36 mouse cellular contexts compared by ENCODE assay signal in genomic region chr17:45706796-45707195, GRCm38 (mm10). TPM values are rescaled to one million over a fixed set of nuclear protein-coding genes. Genes with fewer than 3 reads are reported as not detected.
"Had no signal": no experiment of that assay in that cellular context is flagged by ENCODE, and none has a peak within 500 bp of the region (broad histone marks: within the 10 kb centered on the region; RNA-seq: fewer than 3 reads in every experiment).

No protein-coding gene starts in this region.

- H3K27ac ChIP-seq: heart, adult 2 months; heart, embryonic 13.5 days; heart, embryonic 15.5 days; hindbrain, embryonic 13.5 days; hindbrain, embryonic 15.5 days; hindbrain, postnatal 0 days; kidney, embryonic 15.5 days; kidney, postnatal 0 days; limb, embryonic 13.5 days; limb, embryonic 15.5 days; liver, embryonic 12.5 days; liver, embryonic 14.5 days had no signal

- H3K9ac ChIP-seq: heart, embryonic 13.5 days; heart, embryonic 15.5 days; hindbrain, embryonic 13.5 days; hindbrain, embryonic 15.5 days; kidney, embryonic 15.5 days; limb, embryonic 13.5 days; limb, embryonic 15.5 days; liver, embryonic 12.5 days; liver, embryonic 14.5 days had no signal

- H3K4me1 ChIP-seq: hindbrain, embryonic 13.5 days; hindbrain, embryonic 15.5 days; limb, embryonic 13.5 days had no signal

- H3K4me2 ChIP-seq: heart, embryonic 11.5 days; heart, embryonic 13.5 days; heart, embryonic 15.5 days; hindbrain, embryonic 13.5 days; hindbrain, embryonic 15.5 days; kidney, embryonic 15.5 days; limb, embryonic 13.5 days; limb, embryonic 15.5 days; liver, embryonic 12.5 days had no signal

- H3K27me3 ChIP-seq: heart, embryonic 13.5 days; heart, embryonic 15.5 days; hindbrain, embryonic 13.5 days; hindbrain, embryonic 15.5 days; kidney, embryonic 15.5 days; limb, embryonic 13.5 days; limb, embryonic 15.5 days had no signal

- DNase-seq: gastrocnemius, postnatal 14 days; gastrocnemius, postnatal 36 days; heart, adult 11 months; heart, adult 2 months; heart, postnatal 14 days; heart, postnatal 36 days; kidney, adult 11 months; kidney, adult 2 months; kidney, adult 9 months; kidney, postnatal 14 days; kidney, postnatal 36 days; layer of hippocampus, adult 9-11 months; left cerebral cortex, postnatal 4 days had no signal

- H3K4me3 ChIP-seq: heart, adult 2 months; heart, embryonic 13.5 days; heart, embryonic 15.5 days; hindbrain, embryonic 13.5 days; hindbrain, embryonic 15.5 days; kidney, embryonic 15.5 days; limb, embryonic 13.5 days; limb, embryonic 15.5 days; liver, embryonic 12.5 days had no signal

- H3K36me3 ChIP-seq: heart, embryonic 13.5 days; heart, embryonic 15.5 days; hindbrain, embryonic 13.5 days; hindbrain, embryonic 15.5 days; kidney, embryonic 15.5 days; limb, embryonic 13.5 days; limb, embryonic 15.5 days; liver, embryonic 12.5 days had no signal

- ATAC-seq: hindbrain, postnatal 0 days; liver, embryonic 12.5 days had no signal

- H3K9me3 ChIP-seq: heart, embryonic 13.5 days; heart, embryonic 15.5 days; hindbrain, embryonic 13.5 days; hindbrain, embryonic 15.5 days; kidney, embryonic 15.5 days; limb, embryonic 13.5 days; limb, embryonic 15.5 days; liver, embryonic 12.5 days had no signal

RNA-seq across cellular contexts. Expression of gene 1600014C23Rik, which starts 26.8 kb away (rescaled TPM):
- total RNA-seq: gastrocnemius, adult 18-20 months; gastrocnemius, postnatal 14 days; gastrocnemius, postnatal 36 days; heart, postnatal 36 days; hematopoietic stem cell, adult 5-6 weeks; hindbrain, postnatal 0 days; layer of hippocampus, adult 18-20 months; layer of hippocampus, adult 8-10 months; layer of hippocampus, postnatal 14 days; left cerebral cortex, postnatal 10 days; left cerebral cortex, postnatal 4 days; liver, adult 2 months had no signal
- polyA plus RNA-seq: heart, adult 2 months; hindbrain, embryonic 13.5 days; intestine, embryonic 14.5 days; kidney, adult 2 months; large intestine, adult 2 months; limb, embryonic 11.5 days; limb, embryonic 13.5 days; limb, embryonic 15.5 days; liver, adult 2 months; liver, embryonic 12.5 days; liver, embryonic 14.5 days had no signal

RNA-seq across cellular contexts. Expression of gene Capn11, which starts 47.7 kb away (rescaled TPM):
- total RNA-seq: heart, postnatal 36 days; liver, adult 2 months had no signal
- polyA plus RNA-seq: heart, adult 2 months; heart, postnatal 0 days; intestine, embryonic 14.5 days; kidney, postnatal 0 days; liver, embryonic 14.5 days had no signal
